24 mouse cellular contexts compared by ENCODE assay signal in the genomic region with DNA sequence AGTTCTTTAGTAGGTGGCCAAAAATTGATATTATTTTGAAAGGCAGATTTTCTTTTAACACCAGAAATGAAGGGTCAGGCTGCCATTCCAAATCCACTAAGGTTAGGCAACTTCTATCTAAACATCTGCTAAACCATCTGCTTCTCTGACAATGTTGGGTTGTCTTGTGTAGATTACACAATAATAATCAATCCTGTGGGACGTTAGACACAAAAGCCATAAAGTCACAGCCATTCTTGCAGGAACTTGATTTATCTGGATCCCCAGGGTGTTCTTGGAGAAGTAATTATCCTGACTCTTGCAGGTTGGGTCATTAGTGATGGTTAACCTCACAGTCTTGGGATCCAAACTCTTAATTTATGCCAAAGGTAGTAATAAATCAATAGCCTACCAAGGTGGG. TPM values are rescaled to one million over a fixed set of nuclear protein-coding genes. Genes with fewer than 3 reads are reported as not detected.
"Had no signal": no experiment of that assay in that cellular context is flagged by ENCODE, and none has a peak within 500 bp of the region (broad histone marks: within the 10 kb centered on the region; RNA-seq: fewer than 3 reads in every experiment).

No protein-coding gene starts in this region.

- ATAC-seq: hindbrain, embryonic 16.5 days; inflammation-experienced regulatory T-cells, adult 6 months; intestine, embryonic 15.5 days; intestine, postnatal 0 days had no signal

- H3K9ac ChIP-seq: heart, embryonic 12.5 days; hindbrain, embryonic 12.5 days; hindbrain, embryonic 14.5 days; intestine, embryonic 15.5 days; kidney, embryonic 15.5 days; limb, embryonic 13.5 days; limb, embryonic 15.5 days; liver, embryonic 13.5 days had no signal

- H3K27ac ChIP-seq: heart, embryonic 10.5 days; hindbrain, embryonic 10.5 days; hindbrain, embryonic 12.5 days; hindbrain, embryonic 14.5 days; intestine, embryonic 15.5 days; kidney, embryonic 15.5 days; kidney, postnatal 0 days; limb, embryonic 13.5 days; limb, embryonic 15.5 days; liver, embryonic 13.5 days had no signal

- H3K4me1 ChIP-seq: heart, embryonic 10.5 days; heart, embryonic 12.5 days; hindbrain, embryonic 10.5 days; hindbrain, embryonic 12.5 days; intestine, embryonic 15.5 days; liver, embryonic 13.5 days had no signal

- DNase-seq: gastrocnemius, postnatal 14 days; gastrocnemius, postnatal 36 days; heart, adult 18-20 months; heart, postnatal 10 days; heart, postnatal 4 days; kidney, adult 18-20 months; kidney, adult 8-10 months; layer of hippocampus, adult 9-11 months; layer of hippocampus, postnatal 36 days; left cerebral cortex, postnatal 4 days; liver, embryonic 13.5 days had no signal

- H3K36me3 ChIP-seq: intestine, embryonic 15.5 days; kidney, embryonic 15.5 days; limb, embryonic 13.5 days; limb, embryonic 15.5 days; liver, embryonic 13.5 days had no signal

- H3K9me3 ChIP-seq: heart, embryonic 10.5 days; heart, embryonic 12.5 days; hindbrain, embryonic 10.5 days; hindbrain, embryonic 12.5 days; intestine, embryonic 15.5 days; kidney, embryonic 15.5 days; limb, embryonic 13.5 days; limb, embryonic 15.5 days; liver, embryonic 13.5 days had no signal

- H3K27me3 ChIP-seq: heart, embryonic 12.5 days; hindbrain, embryonic 12.5 days; intestine, embryonic 15.5 days; kidney, embryonic 15.5 days; limb, embryonic 13.5 days; limb, embryonic 15.5 days; liver, embryonic 13.5 days had no signal

- H3K4me2 ChIP-seq: heart, embryonic 12.5 days; hindbrain, embryonic 12.5 days; hindbrain, embryonic 14.5 days; intestine, embryonic 15.5 days; kidney, embryonic 15.5 days; limb, embryonic 15.5 days; liver, embryonic 13.5 days had no signal

- H3K4me3 ChIP-seq: heart, embryonic 10.5 days; heart, embryonic 12.5 days; hindbrain, embryonic 10.5 days; hindbrain, embryonic 12.5 days; intestine, embryonic 15.5 days; kidney, embryonic 15.5 days; limb, embryonic 13.5 days; limb, embryonic 15.5 days; liver, embryonic 13.5 days had no signal

RNA-seq across cellular contexts. Expression of gene Ednrb, which starts 21.6 kb away (rescaled TPM):
- polyA plus RNA-seq: inflammation-experienced regulatory T-cells, adult 6 months had no signal
